In genomic region chr12:112210622-112211021, GRCm38 (mm10) we compare ENCODE assay signal across 13 mouse cellular contexts.
DNase-seq lines count a peak whose midpoint lies in the region; ATAC-seq and TF ChIP-seq lines count a peak whose summit lies in the region.
"Had no signal": no experiment of that assay in that cellular context is flagged by ENCODE, and none has a peak within 500 bp of the region (broad histone marks: within the 10 kb centered on the region; RNA-seq: fewer than 3 reads in every experiment).

No protein-coding gene starts in this region.

- no peak overlapping the region for H3K9ac ChIP-seq in midbrain, embryonic 15.5 days
- H3K9ac ChIP-seq in forebrain, embryonic 15.5 days (replicated peaks): no peak overlapping the region
- no peak overlapping the region for H3K9ac ChIP-seq in hindbrain, postnatal 0 days (replicated peaks; ENCODE audit: low read length)
- no peak overlapping the region for H3K9ac ChIP-seq in midbrain, embryonic 16.5 days (ENCODE audit: low read depth, low read length)
- H3K9ac ChIP-seq: kidney, embryonic 15.5 days; liver, embryonic 15.5 days had no signal

- 76% methylated on average over 13 of the region's 13 CpGs for WGBS in midbrain, embryonic 10.5 days
- WGBS in midbrain, embryonic 15.5 days: 30% methylated on average over 12 of the region's 13 CpGs
- WGBS in forebrain, embryonic 15.5 days: 11% methylated on average over 11 of the region's 13 CpGs
- 16% methylated on average over 10 of the region's 13 CpGs for WGBS in hindbrain, postnatal 0 days
- WGBS in midbrain, embryonic 16.5 days: 23% methylated on average over 13 of the region's 13 CpGs

- peaks cover 65% of the 10 kb centered on the region for H3K4me1 ChIP-seq in midbrain, embryonic 10.5 days
- H3K4me1 ChIP-seq in midbrain, embryonic 15.5 days: peaks cover 50% of the 10 kb centered on the region
- H3K4me1 ChIP-seq in forebrain, embryonic 15.5 days: peaks cover 42% of the 10 kb centered on the region
- H3K4me1 ChIP-seq in hindbrain, postnatal 0 days (ENCODE audit: insufficient read depth, low read length): peaks cover 4% of the 10 kb centered on the region; the same call in 1 of the 2 replicates
- peaks cover 27% of the 10 kb centered on the region for H3K4me1 ChIP-seq in midbrain, embryonic 16.5 days (ENCODE audit: control insufficient read depth, insufficient read depth, low read length)
- H3K4me1 ChIP-seq: liver, embryonic 15.5 days had no signal

- no peak overlapping the region for H3K4me2 ChIP-seq in midbrain, embryonic 15.5 days
- H3K4me2 ChIP-seq in forebrain, embryonic 15.5 days (replicated peaks): no peak overlapping the region
- H3K4me2 ChIP-seq in hindbrain, postnatal 0 days (ENCODE audit: low read depth, low read length): no peak overlapping the region
- no peak overlapping the region for H3K4me2 ChIP-seq in midbrain, embryonic 16.5 days (ENCODE audit: low read length)
- H3K4me2 ChIP-seq: kidney, embryonic 15.5 days; liver, embryonic 15.5 days had no signal

- H3K36me3 ChIP-seq in midbrain, embryonic 10.5 days: no peaks in the 10 kb centered on the region
- no peaks in the 10 kb centered on the region for H3K36me3 ChIP-seq in midbrain, embryonic 15.5 days (replicated peaks)
- no peaks in the 10 kb centered on the region for H3K36me3 ChIP-seq in forebrain, embryonic 15.5 days
- no peaks in the 10 kb centered on the region for H3K36me3 ChIP-seq in hindbrain, postnatal 0 days (ENCODE audit: insufficient read depth, low read length)
- H3K36me3 ChIP-seq in midbrain, embryonic 16.5 days (ENCODE audit: control insufficient read depth, insufficient read depth, low read length): no peaks in the 10 kb centered on the region
- H3K36me3 ChIP-seq: kidney, embryonic 15.5 days; liver, embryonic 15.5 days had no signal

- no peak overlapping the region for H3K4me3 ChIP-seq in midbrain, embryonic 10.5 days
- no peak overlapping the region for H3K4me3 ChIP-seq in midbrain, embryonic 15.5 days
- H3K4me3 ChIP-seq in forebrain, embryonic 15.5 days: no peak overlapping the region
- H3K4me3 ChIP-seq in hindbrain, postnatal 0 days (ENCODE audit: low read length): no peak overlapping the region
- H3K4me3 ChIP-seq in midbrain, embryonic 16.5 days (ENCODE audit: low read depth, low read length): no peak overlapping the region
- H3K4me3 ChIP-seq: kidney, embryonic 15.5 days; liver, embryonic 15.5 days had no signal

- H3K27ac ChIP-seq in midbrain, embryonic 10.5 days (replicated peaks): peak overlapping the region; percentile 61
- H3K27ac ChIP-seq in midbrain, embryonic 15.5 days: no peak overlapping the region
- peak overlapping the region; percentile 31 for H3K27ac ChIP-seq in forebrain, embryonic 15.5 days (replicated peaks)
- no peak overlapping the region for H3K27ac ChIP-seq in hindbrain, postnatal 0 days
- no peak overlapping the region for H3K27ac ChIP-seq in midbrain, embryonic 16.5 days (ENCODE audit: low read length)
- H3K27ac ChIP-seq: kidney, embryonic 15.5 days; liver, embryonic 15.5 days had no signal

- TF ChIP-seq CTCF in hindbrain, postnatal 0 days (IDR thresholded peaks at IDR 0.05; ENCODE audit: low read depth): no peak

- H3K27me3 ChIP-seq in midbrain, embryonic 10.5 days (ENCODE audit: low read depth, poor library complexity, severe bottlenecking): peaks cover 65% of the 10 kb centered on the region
- H3K27me3 ChIP-seq in midbrain, embryonic 15.5 days (replicated peaks): no peaks in the 10 kb centered on the region
- no peaks in the 10 kb centered on the region for H3K27me3 ChIP-seq in forebrain, embryonic 15.5 days
- no peaks in the 10 kb centered on the region for H3K27me3 ChIP-seq in hindbrain, postnatal 0 days (ENCODE audit: insufficient read depth, low read length)
- no peaks in the 10 kb centered on the region for H3K27me3 ChIP-seq in midbrain, embryonic 16.5 days (ENCODE audit: control insufficient read depth, insufficient read depth, low read depth, low read length)
- H3K27me3 ChIP-seq: liver, embryonic 15.5 days; Patski had no signal

- no peaks in the 10 kb centered on the region for H3K9me3 ChIP-seq in midbrain, embryonic 10.5 days (replicated peaks)
- no peaks in the 10 kb centered on the region for H3K9me3 ChIP-seq in midbrain, embryonic 15.5 days
- no peaks in the 10 kb centered on the region for H3K9me3 ChIP-seq in forebrain, embryonic 15.5 days
- no peaks in the 10 kb centered on the region for H3K9me3 ChIP-seq in hindbrain, postnatal 0 days (ENCODE audit: low read length)
- no peaks in the 10 kb centered on the region for H3K9me3 ChIP-seq in midbrain, embryonic 16.5 days (replicated peaks; ENCODE audit: control insufficient read depth, low read length, poor library complexity, severe bottlenecking)
- H3K9me3 ChIP-seq: kidney, embryonic 15.5 days; liver, embryonic 15.5 days had no signal

- no peak for ATAC-seq in midbrain, embryonic 15.5 days (replicated peaks)
- ATAC-seq in forebrain, embryonic 15.5 days (replicated peaks): peak; percentile 72
- ATAC-seq in hindbrain, postnatal 0 days: peak; percentile 60; the same call in 1 of the 2 replicates
- ATAC-seq in midbrain, embryonic 16.5 days: 0 out of 2 replicates have a peak, but pooled peaks have one; percentile 41
- ATAC-seq: Patski had no signal

- DNase-seq in midbrain, embryonic 10.5 days (ENCODE audit: low spot score): no peak
- DNase-seq in hindbrain, postnatal 0 days (ENCODE audit: low spot score): peak; percentile 73
- DNase-seq in adrenal gland, adult 8-10 months: no peak
- DNase-seq in liver: no peak
- DNase-seq in heart, postnatal 36 days: no peak
- DNase-seq: heart, adult 18-20 months; thymus, adult 2 months had no signal

- intact Hi-C loops in heart, postnatal 36 days (cut with DNase I): no loop called here

Comparison
In these comparisons a context has a peak if more than half of its experiments do, and no peak if none do; other contexts are left out.
1. H3K27ac ChIP-seq: peak in midbrain, embryonic 10.5 days (single experiment) and forebrain, embryonic 15.5 days (single experiment); none in midbrain, embryonic 15.5 days (single experiment), hindbrain, postnatal 0 days (single experiment) and midbrain, embryonic 16.5 days (single experiment).